Comparison of ENCODE assay signal across 11 mouse cellular contexts in genomic region chr4:85741825-85742391, GRCm38 (mm10).
DNase-seq lines count a peak whose midpoint lies in the region; ATAC-seq and TF ChIP-seq lines count a peak whose summit lies in the region.
"Had no signal": no experiment of that assay in that cellular context is flagged by ENCODE, and none has a peak within 500 bp of the region (broad histone marks: within the 10 kb centered on the region; RNA-seq: fewer than 3 reads in every experiment).

No protein-coding gene starts in this region.

- no peaks in the 10 kb centered on the region for H3K36me3 ChIP-seq in midbrain, embryonic 14.5 days (ENCODE audit: control insufficient read depth, insufficient read depth, low read length)
- H3K36me3 ChIP-seq in midbrain, embryonic 16.5 days (ENCODE audit: control insufficient read depth, insufficient read depth, low read length) = no peaks in the 10 kb centered on the region
- H3K36me3 ChIP-seq in hindbrain, embryonic 15.5 days = no peaks in the 10 kb centered on the region

- TF ChIP-seq CTCF in cerebellum, adult 2 months (IDR thresholded peaks at IDR 0.05; ENCODE audit: borderline replicate concordance, insufficient read depth, low read depth, low read length) = no peak

- H3K9me3 ChIP-seq in midbrain, embryonic 14.5 days (ENCODE audit: control insufficient read depth, low read length) = no peaks in the 10 kb centered on the region
- no peaks in the 10 kb centered on the region for H3K9me3 ChIP-seq in midbrain, embryonic 16.5 days (replicated peaks; ENCODE audit: control insufficient read depth, low read length, poor library complexity, severe bottlenecking)
- H3K9me3 ChIP-seq in hindbrain, embryonic 15.5 days = no peaks in the 10 kb centered on the region

- no peak for ATAC-seq in midbrain, embryonic 14.5 days (ENCODE audit: low FRiP score, low TSS enrichment)
- no peak for ATAC-seq in midbrain, embryonic 16.5 days
- ATAC-seq in hindbrain, embryonic 15.5 days (ENCODE audit: low FRiP score, low read depth) = peak; percentile 38; the same call in 1 of the 2 replicates
- ATAC-seq in megakaryocyte progenitor cell, adult 5-6 weeks (replicated peaks; ENCODE audit: poor library complexity) = 0 out of 2 replicates have a peak, but pooled peaks have one; percentile 34

- no peak overlapping the region for H3K9ac ChIP-seq in midbrain, embryonic 14.5 days (replicated peaks; ENCODE audit: low read length)
- no peak overlapping the region for H3K9ac ChIP-seq in midbrain, embryonic 16.5 days (ENCODE audit: low read depth, low read length)
- H3K9ac ChIP-seq in hindbrain, embryonic 15.5 days = no peak overlapping the region

- no peaks in the 10 kb centered on the region; the same call in 1 of the 2 replicates for H3K27me3 ChIP-seq in midbrain, embryonic 14.5 days (ENCODE audit: control insufficient read depth, insufficient read depth, low read length)
- peaks cover 4% of the 10 kb centered on the region; the same call in 1 of the 2 replicates for H3K27me3 ChIP-seq in midbrain, embryonic 16.5 days (ENCODE audit: control insufficient read depth, insufficient read depth, low read depth, low read length)
- H3K27me3 ChIP-seq in hindbrain, embryonic 15.5 days = 0 out of 2 replicates have a peak, but pooled peaks cover 3% of the 10 kb centered on the region
- no peaks in the 10 kb centered on the region for H3K27me3 ChIP-seq in cerebellum, adult 2 months (ENCODE audit: control insufficient read depth, insufficient read depth, low read length)

- no peak overlapping the region for H3K4me2 ChIP-seq in midbrain, embryonic 14.5 days (ENCODE audit: low read length)
- no peak overlapping the region for H3K4me2 ChIP-seq in midbrain, embryonic 16.5 days (ENCODE audit: low read length)
- no peak overlapping the region for H3K4me2 ChIP-seq in hindbrain, embryonic 15.5 days

- WGBS in midbrain, embryonic 14.5 days = 5% methylated on average over 3 of the region's 3 CpGs
- WGBS in midbrain, embryonic 16.5 days = 6% methylated on average over 3 of the region's 3 CpGs
- WGBS in hindbrain, embryonic 15.5 days = 14% methylated on average over 3 of the region's 3 CpGs
- WGBS in cerebellum, adult 2 months = 15% methylated on average over 3 of the region's 3 CpGs

- H3K4me1 ChIP-seq in midbrain, embryonic 14.5 days (ENCODE audit: control insufficient read depth, insufficient read depth, low read length) = 0 out of 2 replicates have a peak, but pooled peaks cover 7% of the 10 kb centered on the region
- H3K4me1 ChIP-seq in midbrain, embryonic 16.5 days (ENCODE audit: control insufficient read depth, insufficient read depth, low read length) = no peaks in the 10 kb centered on the region
- H3K4me1 ChIP-seq in hindbrain, embryonic 15.5 days (replicated peaks) = 0 out of 2 replicates have a peak, but pooled peaks cover 3% of the 10 kb centered on the region
- H3K4me1 ChIP-seq in cerebellum, adult 2 months (ENCODE audit: control insufficient read depth, insufficient read depth, low read length) = no peaks in the 10 kb centered on the region

- peak; percentile 30 for DNase-seq in embryo, embryonic 10 days (ENCODE audit: low spot score)
- no peak for DNase-seq in embryo, embryonic 9.5 days (ENCODE audit: extremely low spot score)
- DNase-seq in midbrain, embryonic 14.5 days = peak; percentile 43
- DNase-seq in cerebellum, adult 2 months = no peak
- DNase-seq in ovary, postnatal 10 days (ENCODE audit: low spot score) = no peak
- DNase-seq: gastrocnemius, postnatal 10 days; thymus, adult 18-20 months had no signal

- no peak for TF ChIP-seq POLR2A in cerebellum, adult 2 months (IDR thresholded peaks at IDR 0.05; ENCODE audit: borderline replicate concordance, insufficient read depth, low read length)

- no peak overlapping the region for H3K4me3 ChIP-seq in midbrain, embryonic 14.5 days (replicated peaks; ENCODE audit: low read depth, low read length)
- no peak overlapping the region for H3K4me3 ChIP-seq in midbrain, embryonic 16.5 days (ENCODE audit: low read depth, low read length)
- no peak overlapping the region for H3K4me3 ChIP-seq in hindbrain, embryonic 15.5 days
- H3K4me3 ChIP-seq in cerebellum, adult 2 months (replicated peaks; ENCODE audit: insufficient read depth, low read depth, low read length) = no peak overlapping the region

- no peak overlapping the region for H3K27ac ChIP-seq in midbrain, embryonic 14.5 days (replicated peaks; ENCODE audit: low read depth, low read length)
- no peak overlapping the region for H3K27ac ChIP-seq in midbrain, embryonic 16.5 days (ENCODE audit: low read length)
- no peak overlapping the region for H3K27ac ChIP-seq in hindbrain, embryonic 15.5 days (replicated peaks)
- H3K27ac ChIP-seq in cerebellum, adult 2 months (ENCODE audit: insufficient read depth, low read length) = no peak overlapping the region
- H3K27ac ChIP-seq: macrophage had no signal

Comparison
In these comparisons a context has a peak if more than half of its experiments do, and no peak if none do; other contexts are left out.
1. DNase-seq: peak in embryo, embryonic 10 days (single experiment) and midbrain, embryonic 14.5 days (single experiment); none in embryo, embryonic 9.5 days (single experiment), cerebellum, adult 2 months (0 of 2) and ovary, postnatal 10 days (single experiment).
2. ATAC-seq: peak in hindbrain, embryonic 15.5 days (single experiment) and megakaryocyte progenitor cell, adult 5-6 weeks (single experiment); none in midbrain, embryonic 14.5 days (single experiment) and midbrain, embryonic 16.5 days (single experiment).